Mouse (Mus musculus) adipocyte (in vitro differentiated cells): ENCODE results near the gene Olfr844.

Source experiments
- DNase-seq: peaks from one replicate; pipeline ENCODE4 v3.0.0-alpha.2; 2016; ENCODE audit warnings: low spot score

The Olfr844 gene

GRCm38 (mm10) chr9:19316047-19316446 lies at the start of gene Olfr844:
TSS of gene Olfr844 (plus strand) at chr9:19316347.
- no peak for DNase-seq

GRCm38 (mm10) chr9:19336157-19336556 lies 20.0 kb downstream of the Olfr844 start, which contains the start of gene Olfr845:
TSS of gene Olfr845 (plus strand) at chr9:19336457.
- DNase-seq: no peak

- DNase-seq: no peak
These were observed 47.8 kb downstream of the Olfr844 start, which contains the start of gene Olfr846 for GRCm38 (mm10) chr9:19363905-19364304. TSS of gene Olfr846 (minus strand) at chr9:19364005.
